Mouse (Mus musculus): ENCODE results near the gene Epb41l1. TPM values are rescaled to one million over a fixed set of nuclear protein-coding genes. Genes with fewer than 3 reads are reported as not detected.

The Epb41l1 gene
- total and polyA plus RNA-seq, 3 experiments = 7.3 to 8.2 (median 7.6) TPM

DNA sequence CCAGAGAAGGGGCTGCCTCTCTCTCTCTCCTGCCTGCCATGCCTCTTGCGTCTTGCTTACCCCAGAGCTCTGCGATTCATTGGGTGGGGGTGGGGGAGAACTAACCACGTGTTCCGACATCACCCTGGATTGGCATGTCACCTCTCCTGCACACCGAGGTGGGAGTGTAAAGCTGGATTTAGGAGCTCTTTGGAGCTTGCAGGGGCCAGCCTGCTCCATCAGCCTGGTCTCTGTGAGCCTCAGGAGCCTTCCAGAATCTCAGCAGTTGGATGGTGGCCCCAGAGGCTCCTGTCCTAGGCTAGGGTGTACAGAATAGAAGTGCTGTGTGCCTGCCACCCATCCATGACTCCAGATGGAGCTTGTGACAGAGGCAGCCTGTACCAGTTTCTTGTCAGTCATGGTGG is 56.0 kb downstream of the Epb41l1 start:
- WGBS = 47% methylated on average over 5 of the region's 5 CpGs
- peaks cover 4% of the 10 kb centered on the region for H3K4me1 ChIP-seq (ENCODE audit: control insufficient read depth, insufficient read depth, low read length)

DNA sequence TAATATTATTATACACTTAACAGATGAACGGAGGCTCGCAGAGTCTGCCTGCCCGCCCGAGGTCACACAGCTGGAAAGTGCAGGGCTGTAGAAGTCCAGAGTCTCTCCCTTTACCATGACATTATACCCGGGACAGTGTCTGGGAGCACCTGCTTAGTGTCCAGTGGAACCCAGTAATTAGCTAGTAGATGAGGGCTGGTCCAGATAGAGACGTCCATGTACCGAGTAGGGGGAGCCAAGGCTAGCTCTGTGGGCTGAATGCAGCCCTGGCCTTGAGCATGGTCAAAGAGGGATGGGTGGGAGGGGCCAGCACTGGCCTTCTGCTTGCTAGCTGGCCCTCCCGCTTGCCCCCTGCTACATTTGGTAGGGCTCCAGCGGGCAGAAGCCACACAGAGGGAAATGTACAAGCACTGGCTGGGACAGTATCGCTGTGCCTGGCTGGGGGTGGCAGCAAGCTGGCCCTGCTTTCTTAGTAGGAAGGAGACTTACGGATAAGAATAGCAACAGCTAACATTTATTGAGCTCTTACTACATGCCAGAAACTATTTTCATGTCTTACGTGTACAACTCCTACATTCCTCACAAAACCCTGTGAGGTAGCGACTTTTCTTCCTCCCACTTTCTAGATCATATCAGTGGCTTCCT is 57.5 kb downstream of the Epb41l1 start:
- no peak for TF ChIP-seq EP300 (IDR thresholded peaks at IDR 0.05; ENCODE audit: insufficient read depth, low read depth, low read length)
- TF ChIP-seq CTCF (IDR thresholded peaks at IDR 0.05) = no peak
- TF ChIP-seq POLR2A (IDR thresholded peaks at IDR 0.05; ENCODE audit: insufficient read depth, low read depth, low read length) = no peak
- Histone ChIP-seq H3K4me3 (no peak overlapping the region), H3K27ac (no peak overlapping the region), H3K36me3 (ENCODE audit: control insufficient read depth, insufficient read depth, low read length) (no peaks in the 10 kb centered on the region), H3K9ac (ENCODE audit: low read depth, low read length) (no peak overlapping the region), H3K4me1 (ENCODE audit: control insufficient read depth, insufficient read depth, low read length) (peaks cover 4% of the 10 kb centered on the region), H3K79me2 (replicated peaks; ENCODE audit: control insufficient read depth, insufficient read depth, low read length) (no peaks in the 10 kb centered on the region), H3K27me3 (ENCODE audit: control insufficient read depth, insufficient read depth, low read length) (no peaks in the 10 kb centered on the region)
- WGBS = 66% methylated on average over 13 of the region's 13 CpGs
- DNase-seq = no peak
- intact Hi-C loops (cut with DNase I) = no loop called here

More for the DNA sequence above, 56.0 kb downstream of the Epb41l1 start:
- peak in 1 of 2 experiments; percentile 14 for DNase-seq
- intact Hi-C loops (cut with DNase I) = no loop called here
- Histone ChIP-seq H3K79me2 (replicated peaks; ENCODE audit: control insufficient read depth, insufficient read depth, low read length) (no peaks in the 10 kb centered on the region), H3K36me3 (ENCODE audit: control insufficient read depth, insufficient read depth, low read length) (no peaks in the 10 kb centered on the region), H3K27me3 (ENCODE audit: control insufficient read depth, insufficient read depth, low read length) (no peaks in the 10 kb centered on the region), H3K4me3 (no peak overlapping the region), H3K9ac (ENCODE audit: low read depth, low read length) (no peak overlapping the region), H3K27ac (no peak overlapping the region)
- TF ChIP-seq POLR2A (IDR thresholded peaks at IDR 0.05; ENCODE audit: insufficient read depth, low read depth, low read length) = no peak
- TF ChIP-seq EP300 (IDR thresholded peaks at IDR 0.05; ENCODE audit: insufficient read depth, low read depth, low read length) = no peak
- TF ChIP-seq CTCF (IDR thresholded peaks at IDR 0.05) = no peak

DNA sequence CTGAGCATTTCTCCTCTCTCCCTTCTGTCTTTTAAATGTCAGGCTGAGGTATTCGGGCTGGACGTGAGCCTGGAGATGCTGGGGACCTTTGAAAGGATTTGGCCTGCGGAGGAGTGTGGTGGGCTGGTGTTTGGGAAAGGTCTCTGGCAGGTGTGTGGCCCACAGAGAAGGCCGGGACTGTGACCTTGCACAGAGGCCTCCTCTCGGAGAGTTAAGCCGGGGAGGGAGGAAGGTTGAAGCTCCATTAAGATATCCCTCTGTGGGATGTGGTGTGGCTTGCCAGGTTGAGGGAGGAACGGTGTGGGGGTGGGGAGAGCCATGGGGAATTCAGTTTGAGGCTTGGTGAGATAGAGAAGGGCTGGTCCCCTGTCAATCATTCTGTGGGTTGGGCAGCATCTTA is 59.1 kb downstream of the Epb41l1 start:
- Histone ChIP-seq H3K27me3 (ENCODE audit: control insufficient read depth, insufficient read depth, low read length) (0 out of 2 replicates have a peak, but pooled peaks cover 1% of the 10 kb centered on the region), H3K79me2 (replicated peaks; ENCODE audit: control insufficient read depth, insufficient read depth, low read length) (no peaks in the 10 kb centered on the region), H3K4me1 (ENCODE audit: control insufficient read depth, insufficient read depth, low read length) (peaks cover 2% of the 10 kb centered on the region), H3K27ac (no peak overlapping the region), H3K4me3 (no peak overlapping the region), H3K36me3 (ENCODE audit: control insufficient read depth, insufficient read depth, low read length) (no peaks in the 10 kb centered on the region), H3K9ac (ENCODE audit: low read depth, low read length) (no peak overlapping the region)
- intact Hi-C loops (cut with DNase I) = no loop called here
- 57% methylated on average over 7 of the region's 7 CpGs for WGBS
- TF ChIP-seq CTCF (IDR thresholded peaks at IDR 0.05) (no peak), EP300 (IDR thresholded peaks at IDR 0.05; ENCODE audit: insufficient read depth, low read depth, low read length) (no peak), POLR2A (IDR thresholded peaks at IDR 0.05; ENCODE audit: insufficient read depth, low read depth, low read length) (no peak)
- no peak for DNase-seq

DNA sequence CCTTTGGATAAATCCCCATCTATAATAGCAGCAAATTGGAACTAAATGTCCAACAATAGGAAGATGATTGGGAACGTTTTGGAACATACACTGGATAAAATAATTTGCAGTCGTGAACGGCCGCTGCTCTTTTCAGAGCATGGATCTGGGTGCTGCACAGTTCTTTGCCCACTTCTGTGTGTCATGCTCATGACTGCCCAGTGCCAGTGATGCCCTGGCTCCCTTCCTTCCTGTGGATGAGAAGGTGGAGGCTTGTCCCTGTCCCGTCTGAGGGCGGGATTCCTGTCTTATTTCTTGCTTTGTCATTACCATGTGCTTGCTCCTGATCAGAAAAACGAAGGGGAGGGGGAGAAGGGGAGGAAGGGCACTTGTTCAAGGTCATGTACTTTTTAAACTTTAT is 59.6 kb downstream of the Epb41l1 start:
- Histone ChIP-seq H3K36me3 (ENCODE audit: control insufficient read depth, insufficient read depth, low read length) (no peaks in the 10 kb centered on the region), H3K27ac (no peak overlapping the region), H3K9ac (ENCODE audit: low read depth, low read length) (no peak overlapping the region), H3K79me2 (replicated peaks; ENCODE audit: control insufficient read depth, insufficient read depth, low read length) (no peaks in the 10 kb centered on the region), H3K27me3 (ENCODE audit: control insufficient read depth, insufficient read depth, low read length) (0 out of 2 replicates have a peak, but pooled peaks cover 1% of the 10 kb centered on the region), H3K4me3 (no peak overlapping the region), H3K4me1 (ENCODE audit: control insufficient read depth, insufficient read depth, low read length) (no peaks in the 10 kb centered on the region)
- DNase-seq = no peak
- 83% methylated on average over 7 of the region's 7 CpGs for WGBS
- TF ChIP-seq EP300 (IDR thresholded peaks at IDR 0.05; ENCODE audit: insufficient read depth, low read depth, low read length) (no peak), POLR2A (IDR thresholded peaks at IDR 0.05; ENCODE audit: insufficient read depth, low read depth, low read length) (no peak), CTCF (IDR thresholded peaks at IDR 0.05) (no peak)
- intact Hi-C loops (cut with DNase I) = no loop called here

DNA sequence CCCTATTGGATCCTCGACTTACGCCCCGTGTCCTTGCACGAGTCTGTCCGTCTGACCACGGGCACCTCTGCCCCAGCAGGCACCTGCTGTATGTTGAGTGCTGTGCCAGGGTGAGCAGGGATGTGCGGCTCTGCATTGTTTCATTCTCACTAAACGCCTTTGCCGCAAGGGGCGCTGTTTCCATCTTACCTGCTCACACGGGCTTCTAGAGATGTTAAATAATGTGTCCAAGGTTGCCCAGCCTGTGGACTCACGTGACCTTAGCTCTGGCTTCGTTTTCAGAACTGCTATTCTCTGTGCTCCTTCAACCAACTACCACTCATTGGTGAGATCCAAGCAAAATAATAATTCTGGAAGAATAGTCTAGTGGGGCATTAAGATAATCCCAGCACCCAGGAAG is 61.6 kb downstream of the Epb41l1 start:
- DNase-seq = peak in 1 of 2 experiments; percentile 63
- intact Hi-C loops (cut with DNase I) = no loop called here
- WGBS = 39% methylated on average over 13 of the region's 13 CpGs
- no peak overlapping the region for H3K27ac ChIP-seq
- no peak overlapping the region for H3K9ac ChIP-seq (ENCODE audit: low read depth, low read length)
- no peaks in the 10 kb centered on the region for H3K4me1 ChIP-seq (ENCODE audit: control insufficient read depth, insufficient read depth, low read length)
- no peaks in the 10 kb centered on the region for H3K36me3 ChIP-seq (ENCODE audit: control insufficient read depth, insufficient read depth, low read length)
- no peak overlapping the region for H3K4me3 ChIP-seq
- TF ChIP-seq CTCF (IDR thresholded peaks at IDR 0.05) (peak; percentile 75), EP300 (IDR thresholded peaks at IDR 0.05; ENCODE audit: insufficient read depth, low read depth, low read length) (no peak), POLR2A (IDR thresholded peaks at IDR 0.05; ENCODE audit: insufficient read depth, low read depth, low read length) (no peak)
- 0 out of 2 replicates have a peak, but pooled peaks cover 1% of the 10 kb centered on the region for H3K27me3 ChIP-seq (ENCODE audit: control insufficient read depth, insufficient read depth, low read length)
- no peaks in the 10 kb centered on the region for H3K79me2 ChIP-seq (replicated peaks; ENCODE audit: control insufficient read depth, insufficient read depth, low read length)

DNA sequence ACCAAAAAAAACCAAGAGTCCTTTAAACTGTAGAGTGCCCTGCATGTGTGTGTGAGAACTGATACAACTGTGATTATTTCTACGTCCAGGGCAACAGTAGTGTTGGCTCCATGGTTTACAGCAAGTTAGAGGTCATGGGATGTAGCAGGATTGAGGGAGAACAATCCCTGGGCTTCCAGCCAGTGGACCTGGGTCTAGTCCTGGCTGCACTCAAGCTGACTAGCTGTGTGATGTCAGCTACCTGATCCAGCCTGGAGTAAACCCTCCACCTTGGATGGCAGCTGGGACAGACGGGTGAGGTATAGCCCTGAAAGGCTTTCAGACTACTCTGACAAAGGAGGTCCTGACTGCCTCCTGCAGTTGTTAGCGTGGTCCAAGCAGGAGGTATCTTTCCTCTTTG is 62.1 kb downstream of the Epb41l1 start:
- no peak overlapping the region for H3K27ac ChIP-seq
- 0 out of 2 replicates have a peak, but pooled peaks cover 1% of the 10 kb centered on the region for H3K27me3 ChIP-seq (ENCODE audit: control insufficient read depth, insufficient read depth, low read length)
- no peak for DNase-seq
- no peaks in the 10 kb centered on the region for H3K4me1 ChIP-seq (ENCODE audit: control insufficient read depth, insufficient read depth, low read length)
- intact Hi-C loops (cut with DNase I) = no loop called here
- 89% methylated on average over 3 of the region's 3 CpGs for WGBS
- no peak overlapping the region for H3K4me3 ChIP-seq
- no peaks in the 10 kb centered on the region for H3K79me2 ChIP-seq (replicated peaks; ENCODE audit: control insufficient read depth, insufficient read depth, low read length)
- no peak for TF ChIP-seq CTCF (IDR thresholded peaks at IDR 0.05)
- TF ChIP-seq POLR2A (IDR thresholded peaks at IDR 0.05; ENCODE audit: insufficient read depth, low read depth, low read length) = no peak
- no peak for TF ChIP-seq EP300 (IDR thresholded peaks at IDR 0.05; ENCODE audit: insufficient read depth, low read depth, low read length)
- no peak overlapping the region for H3K9ac ChIP-seq (ENCODE audit: low read depth, low read length)
- H3K36me3 ChIP-seq (ENCODE audit: control insufficient read depth, insufficient read depth, low read length) = no peaks in the 10 kb centered on the region

Measured in heart, adult 2 months (tissue).